Mouse (Mus musculus): Measurements from ENCODE around the gene Eci2. TPM values are rescaled to one million over a fixed set of nuclear protein-coding genes. Genes with fewer than 3 reads are reported as not detected.
"Not testable (repeated sequence)": the region's sequence is repeated elsewhere in the genome, so short reads cannot be mapped to it uniquely, and the experiment has no call there.

Gene Eci2
- 100 to 1,000 TPM; 262 to 265 TPM for total RNA-seq (2021)

DNA sequence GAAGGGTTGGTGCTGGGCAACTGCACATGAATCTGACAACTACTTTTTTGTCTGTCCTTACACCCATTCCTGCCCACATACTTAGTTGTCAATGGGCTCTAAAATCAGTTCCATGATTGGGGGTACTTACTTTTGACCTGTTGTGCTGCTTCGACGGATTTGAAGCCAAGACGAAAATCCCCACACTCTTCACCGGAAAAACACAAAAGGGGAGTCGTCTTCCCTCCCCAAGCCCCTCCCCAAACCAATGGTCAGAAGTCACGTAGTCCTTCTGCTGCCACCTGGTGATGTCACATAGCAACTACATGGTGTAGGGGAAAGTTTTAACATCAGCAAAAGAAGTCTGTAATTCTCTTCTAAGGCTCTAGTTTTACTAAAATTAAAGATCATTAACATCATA lies at the start of gene Eci2:
Gene Eci2 (minus strand): TSS at position 218 of the 400 bp plus-strand sequence.
- intact Hi-C loops (cut with DNase I): loop anchor here (2.0 kb wide), 1 partner anchor 54 kb away; no protein-coding TSS in a partner anchor
- DNase-seq (ENCODE audit: low spot score): no peak

DNA sequence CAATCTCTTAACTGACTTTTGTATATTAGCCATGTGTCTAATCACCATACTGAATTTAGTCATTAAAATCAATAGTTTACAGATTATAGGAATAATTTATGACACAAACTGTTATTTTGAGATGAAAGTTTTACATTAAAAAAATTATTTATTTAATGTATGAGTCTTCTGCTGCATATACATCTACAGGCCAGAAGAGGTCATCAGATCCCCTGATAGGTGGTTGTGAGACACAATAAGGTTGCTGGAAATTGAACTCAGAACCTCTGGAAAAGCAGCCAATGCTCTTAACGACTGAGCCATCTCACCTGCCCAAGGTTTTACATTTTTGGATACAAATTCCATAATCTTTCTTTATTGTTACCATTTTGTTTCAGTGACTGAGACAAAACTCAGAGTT lies 48.0 kb upstream of the Eci2 start:
- intact Hi-C loops (cut with DNase I): no loop called here
- DNase-seq (ENCODE audit: low spot score): no peak

DNA sequence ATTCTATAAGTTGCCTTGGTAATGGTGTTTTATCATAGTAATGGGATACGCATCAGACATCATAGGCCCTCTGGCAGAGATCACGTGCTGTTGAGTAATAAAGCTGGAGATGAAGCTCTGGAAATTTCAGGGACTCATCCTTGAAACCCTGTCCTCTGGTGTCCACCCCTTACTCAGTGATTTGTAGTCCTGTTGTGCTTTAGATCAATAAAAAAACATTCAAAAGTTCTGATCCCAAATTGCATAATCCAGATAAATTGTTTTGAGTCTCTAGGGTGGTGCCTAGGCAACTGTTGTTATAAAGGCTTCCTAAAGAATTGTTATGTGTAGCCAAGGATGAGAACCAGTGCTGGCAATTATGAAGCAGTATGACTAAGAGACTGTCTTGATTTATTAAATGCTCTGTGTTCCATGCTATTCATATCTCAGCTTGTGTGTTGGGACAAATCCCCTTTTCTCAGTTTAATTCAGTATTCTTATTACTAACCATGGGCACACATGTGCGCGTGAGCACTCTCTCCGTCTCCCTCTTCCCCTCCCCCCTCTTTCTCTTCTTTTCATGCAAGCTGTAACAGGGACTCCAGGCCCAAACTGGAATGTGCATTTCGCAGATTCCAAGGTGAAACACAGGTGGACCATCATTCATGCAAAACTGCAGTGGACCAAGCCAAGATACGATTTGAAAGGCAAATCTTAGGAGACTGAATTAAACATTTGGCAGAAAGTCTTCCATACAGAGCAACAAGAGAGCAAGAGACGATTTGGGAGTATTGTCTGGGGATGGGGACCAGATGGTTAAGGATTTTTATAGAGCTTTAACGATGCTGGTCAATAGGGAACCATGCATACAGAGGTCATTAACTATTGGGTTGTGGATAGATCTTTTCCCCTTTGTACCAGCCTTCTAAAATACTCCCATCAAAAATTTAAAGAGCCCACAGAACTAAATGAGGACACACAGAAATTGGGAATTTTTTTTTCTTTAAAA lies 43.9 kb upstream of the Eci2 start:
- intact Hi-C loops (cut with DNase I): no loop called here
- DNase-seq (ENCODE audit: low spot score): no peak

DNA sequence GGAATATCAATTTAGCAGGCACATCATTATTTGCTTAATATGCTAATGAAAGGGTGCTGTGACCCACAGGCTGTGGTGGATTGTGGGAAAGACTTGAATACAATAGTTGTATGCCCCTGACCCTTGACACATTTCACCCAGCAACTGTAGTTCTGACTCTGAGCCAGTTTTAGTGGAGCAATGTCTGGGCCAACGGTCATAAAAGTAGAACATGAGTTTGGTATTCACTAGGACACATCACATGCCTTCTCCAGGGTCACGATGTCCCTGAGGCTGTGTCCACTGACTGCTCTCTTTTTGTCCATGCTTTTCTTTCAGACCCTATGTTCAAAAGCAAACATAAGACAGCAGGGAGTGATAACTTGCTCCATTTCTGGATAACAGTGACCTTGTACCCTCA lies 40.2 kb upstream of the Eci2 start:
- no peak for DNase-seq (ENCODE audit: low spot score)
- intact Hi-C loops (cut with DNase I): no loop called here

DNA sequence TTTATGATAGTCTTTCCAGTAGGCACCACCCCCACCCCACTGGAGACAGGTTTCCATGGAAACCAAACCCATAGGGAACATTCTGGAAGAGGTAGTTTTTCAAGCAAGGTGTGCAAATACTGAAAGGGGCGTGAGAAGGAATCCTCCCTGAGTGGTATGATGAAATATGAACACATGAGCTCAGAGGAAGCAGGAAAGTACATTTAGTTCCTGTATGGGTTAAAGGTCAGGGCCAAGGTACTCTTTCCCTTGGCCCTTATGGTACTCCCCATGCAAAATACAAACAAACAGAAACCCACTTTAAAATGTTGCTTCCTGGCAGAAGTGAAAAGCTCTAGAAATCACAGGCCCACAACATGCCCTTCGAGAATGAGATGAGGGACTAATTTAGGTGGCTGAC lies 39.1 kb upstream of the Eci2 start:
- DNase-seq (ENCODE audit: low spot score): no peak
- intact Hi-C loops (cut with DNase I): no loop called here

DNA sequence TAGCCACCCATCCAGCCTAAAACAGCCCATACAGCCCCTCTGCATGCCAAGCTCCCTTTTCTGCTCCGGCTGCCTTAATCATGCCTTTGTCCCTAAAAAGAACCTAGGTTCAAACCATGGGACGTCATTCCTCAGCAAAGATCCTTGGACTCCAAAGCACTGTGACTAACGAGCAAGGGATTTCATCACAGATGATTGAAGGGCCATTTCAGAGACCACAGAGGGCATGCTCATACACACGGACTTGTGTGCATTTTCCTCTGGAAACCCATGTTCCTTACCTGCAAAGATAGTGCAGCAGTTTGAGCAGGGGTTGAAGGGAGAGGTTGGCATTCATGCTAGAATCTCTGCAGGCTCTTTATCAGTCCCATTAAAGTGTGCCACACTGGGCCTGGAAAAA lies 37.5 kb upstream of the Eci2 start:
- no peak for DNase-seq (ENCODE audit: low spot score)
- intact Hi-C loops (cut with DNase I): no loop called here

DNA sequence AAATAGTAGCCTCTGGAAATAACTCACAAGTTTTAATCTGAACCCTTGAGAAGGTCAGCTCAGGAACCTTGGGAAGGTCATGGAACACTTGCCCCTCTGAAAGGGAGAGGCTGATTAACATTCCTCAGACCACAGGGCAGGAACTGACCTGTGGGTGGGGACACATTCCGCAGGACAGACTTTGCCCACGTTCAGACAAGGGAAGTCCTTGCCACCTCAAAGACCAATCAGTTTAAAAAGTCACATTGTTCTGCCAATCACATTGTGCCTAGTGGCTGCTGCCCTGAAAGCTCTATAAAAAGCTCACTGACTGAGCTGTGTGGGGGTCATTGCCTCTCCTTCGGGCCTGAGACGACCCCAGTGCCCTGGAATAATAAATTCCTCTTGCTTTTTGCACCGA lies 31.2 kb upstream of the Eci2 start:
- intact Hi-C loops (cut with DNase I): no loop called here
- no peak for DNase-seq (ENCODE audit: low spot score)

DNA sequence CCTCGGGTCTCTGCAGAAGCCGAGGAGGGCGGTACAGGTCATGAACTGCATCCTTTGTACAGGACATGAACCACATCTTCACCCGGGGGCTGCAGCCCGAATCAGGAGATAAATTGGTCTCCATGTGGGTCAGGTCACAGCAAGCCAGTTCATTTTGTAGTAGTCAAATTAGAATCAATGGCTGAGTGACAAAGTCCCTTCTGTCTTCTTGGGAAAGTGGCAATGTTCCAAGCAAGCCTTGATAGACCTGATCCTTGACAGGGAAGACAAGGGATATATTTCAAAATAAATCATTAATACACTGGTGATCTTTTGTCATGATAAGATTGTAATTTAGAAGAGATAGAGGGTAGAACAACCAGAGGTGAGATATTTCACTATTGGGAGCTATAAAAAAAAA lies 9.6 kb upstream of the Eci2 start:
- DNase-seq (ENCODE audit: low spot score): no peak
- intact Hi-C loops (cut with DNase I): no loop called here

DNA sequence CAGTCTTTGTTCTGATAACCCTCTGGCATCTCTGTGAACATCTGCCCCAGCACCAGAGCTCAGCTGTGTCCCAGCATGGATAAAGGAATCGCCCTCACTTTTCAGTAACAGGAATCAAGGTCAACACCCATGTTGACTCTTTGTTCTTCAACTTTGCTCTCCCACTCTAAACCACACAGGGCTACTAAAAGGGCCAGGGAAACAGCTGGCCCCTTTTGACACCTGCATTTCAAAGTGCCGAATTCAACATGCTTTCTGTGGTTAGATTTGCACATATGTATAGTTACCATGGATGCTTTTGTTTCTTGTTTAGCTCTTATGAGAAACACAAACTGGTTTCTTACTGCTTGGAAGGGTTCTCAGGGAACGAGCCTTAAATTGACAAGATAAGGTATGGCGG lies 8.8 kb upstream of the Eci2 start:
- intact Hi-C loops (cut with DNase I): no loop called here
- DNase-seq (ENCODE audit: low spot score): no peak

DNA sequence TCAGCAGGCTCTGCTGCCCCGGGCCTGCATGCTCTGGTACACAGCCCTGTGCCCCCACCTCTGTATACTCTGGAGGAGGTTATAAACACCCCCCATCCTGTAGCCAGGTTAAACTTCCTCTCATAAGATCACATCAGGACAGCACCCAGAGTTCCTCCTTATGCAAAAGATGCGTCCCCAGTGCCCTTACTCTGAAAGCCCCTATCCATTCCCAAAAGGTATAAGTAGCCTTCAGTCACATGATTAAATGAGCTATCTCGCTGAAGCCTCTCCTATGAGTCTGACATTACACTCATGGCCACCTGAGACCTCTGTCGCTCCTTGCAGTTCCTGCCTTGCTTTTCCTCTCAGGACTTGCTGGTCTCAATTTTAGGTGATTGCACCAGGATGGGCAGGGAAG lies 6.7 kb upstream of the Eci2 start:
- intact Hi-C loops (cut with DNase I): loop anchor here (5.0 kb wide), 2 partner anchors 391 to 739 kb away; no protein-coding TSS in a partner anchor
- no peak for DNase-seq (ENCODE audit: low spot score)

DNA sequence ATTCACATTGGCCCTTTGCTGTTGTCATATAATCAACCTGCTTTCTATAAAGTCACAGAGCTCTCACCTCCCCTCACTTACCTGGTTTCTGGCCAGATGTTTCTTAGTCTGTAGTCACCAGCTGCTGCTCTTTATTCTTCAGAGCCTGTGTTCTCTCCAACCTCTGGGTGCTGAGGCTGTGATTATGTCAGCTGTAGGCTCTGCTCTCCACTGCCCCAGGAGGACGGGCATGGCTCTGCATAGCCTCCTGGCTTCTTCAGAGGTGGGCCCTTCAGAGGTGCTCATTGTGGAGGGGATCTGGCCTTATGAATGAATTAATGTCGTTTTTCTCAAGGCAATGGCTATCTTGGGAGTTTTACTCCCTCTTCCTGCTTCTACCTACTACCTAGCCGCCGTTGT lies 4.8 kb upstream of the Eci2 start:
- intact Hi-C loops (cut with DNase I): loop anchor here (2.0 to 5.0 kb wide), 3 partner anchors 389 to 915 kb away; no protein-coding TSS in a partner anchor
- DNase-seq (ENCODE audit: low spot score): no peak

DNA sequence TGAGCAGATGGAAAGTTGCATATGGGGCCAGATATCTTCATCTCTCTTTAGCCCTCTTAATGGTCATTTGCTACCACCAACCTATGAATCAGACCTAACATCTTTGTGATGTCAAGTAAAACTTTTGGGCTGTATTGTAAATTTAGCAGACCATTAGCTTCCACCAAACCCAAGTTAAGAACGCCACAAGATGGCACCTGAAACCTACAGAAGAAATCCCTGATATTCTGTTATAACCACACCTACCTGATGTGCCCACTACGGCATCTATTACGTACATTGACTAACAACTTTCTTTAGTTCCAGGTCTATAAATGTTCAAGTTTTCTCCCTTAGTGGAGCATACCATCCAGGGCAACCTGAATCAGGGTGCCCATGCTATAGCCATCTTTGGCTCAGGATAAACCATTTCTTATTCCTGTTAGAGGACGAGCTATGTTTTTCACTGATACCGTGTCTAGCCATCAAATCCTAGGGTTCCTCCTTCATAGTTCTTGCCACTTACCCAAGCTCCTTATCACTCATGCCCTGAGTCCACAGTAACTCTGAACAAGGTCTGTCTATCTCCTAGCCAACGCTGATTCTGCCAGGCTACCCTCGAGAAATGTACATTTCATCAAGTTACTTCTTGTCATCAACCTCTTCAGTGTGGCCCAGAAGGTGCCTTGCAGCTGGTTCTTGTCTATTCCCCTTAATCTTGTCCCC lies 4.2 kb upstream of the Eci2 start:
- intact Hi-C loops (cut with DNase I): loop anchor here (2.0 to 5.0 kb wide), 3 partner anchors 389 to 916 kb away; no protein-coding TSS in a partner anchor
- DNase-seq (ENCODE audit: low spot score): no peak

DNA sequence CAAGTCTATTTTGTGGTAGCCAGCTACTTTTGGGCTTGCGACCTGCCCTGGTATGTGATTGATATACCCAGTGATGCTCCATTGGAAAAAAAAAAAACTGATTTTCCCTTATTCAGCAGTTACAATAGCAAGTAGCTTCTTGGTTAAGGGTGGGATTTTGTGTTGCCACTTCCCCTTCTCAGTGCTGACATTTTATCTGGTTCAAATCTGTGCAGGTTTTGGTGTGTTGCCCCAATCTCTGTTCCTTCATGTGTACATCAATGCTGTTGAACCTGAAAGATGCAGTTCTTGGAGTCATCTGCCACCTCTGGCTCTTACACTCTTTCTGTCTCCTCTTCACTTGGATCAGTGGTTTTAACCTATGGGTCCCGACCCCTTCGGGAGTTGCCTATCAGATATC lies 1.5 kb upstream of the Eci2 start:
- intact Hi-C loops (cut with DNase I): no loop called here
- DNase-seq (ENCODE audit: low spot score): no peak

DNA sequence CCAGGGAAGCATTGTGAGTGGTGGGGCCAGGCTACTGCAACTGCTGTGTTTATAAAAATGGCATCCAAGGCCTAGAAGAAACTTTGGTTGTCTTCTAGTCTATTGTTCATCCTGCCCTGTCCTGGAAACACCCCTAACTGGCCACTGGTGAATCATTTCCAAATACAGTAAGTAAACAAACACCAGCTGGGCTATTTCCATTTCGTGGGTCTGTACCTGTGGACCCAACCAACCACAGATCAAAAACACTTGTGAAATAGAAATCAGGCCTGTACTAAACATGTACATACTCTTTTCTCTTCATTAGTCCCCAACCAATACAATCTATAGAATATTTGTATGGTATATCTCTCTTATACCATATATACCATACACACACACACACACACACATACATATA lies 3.5 kb downstream of the Eci2 start:
- DNase-seq (ENCODE audit: low spot score); intact Hi-C loops (cut with DNase I): not testable (repeated sequence)

DNA sequence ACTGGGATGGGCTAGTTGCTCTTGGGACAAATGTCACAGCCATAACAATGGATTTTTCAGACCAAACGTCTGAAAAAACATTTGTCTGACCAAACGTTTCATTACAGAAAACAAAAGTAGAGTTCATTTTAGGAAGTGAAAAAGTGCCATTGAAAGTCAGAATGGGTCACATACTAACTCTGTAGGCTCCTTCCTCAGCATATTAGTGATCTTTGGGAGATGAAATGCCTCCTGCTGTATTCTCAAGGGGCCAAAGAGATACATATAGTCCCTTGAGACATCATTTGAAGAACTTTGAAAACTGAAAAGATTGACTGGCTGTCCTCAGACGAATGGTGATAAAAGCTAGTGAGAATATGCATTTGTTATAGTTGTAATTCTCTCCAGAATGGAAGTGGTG lies 6.5 kb downstream of the Eci2 start:
- intact Hi-C loops (cut with DNase I): no loop called here
- DNase-seq (ENCODE audit: low spot score): no peak

DNA sequence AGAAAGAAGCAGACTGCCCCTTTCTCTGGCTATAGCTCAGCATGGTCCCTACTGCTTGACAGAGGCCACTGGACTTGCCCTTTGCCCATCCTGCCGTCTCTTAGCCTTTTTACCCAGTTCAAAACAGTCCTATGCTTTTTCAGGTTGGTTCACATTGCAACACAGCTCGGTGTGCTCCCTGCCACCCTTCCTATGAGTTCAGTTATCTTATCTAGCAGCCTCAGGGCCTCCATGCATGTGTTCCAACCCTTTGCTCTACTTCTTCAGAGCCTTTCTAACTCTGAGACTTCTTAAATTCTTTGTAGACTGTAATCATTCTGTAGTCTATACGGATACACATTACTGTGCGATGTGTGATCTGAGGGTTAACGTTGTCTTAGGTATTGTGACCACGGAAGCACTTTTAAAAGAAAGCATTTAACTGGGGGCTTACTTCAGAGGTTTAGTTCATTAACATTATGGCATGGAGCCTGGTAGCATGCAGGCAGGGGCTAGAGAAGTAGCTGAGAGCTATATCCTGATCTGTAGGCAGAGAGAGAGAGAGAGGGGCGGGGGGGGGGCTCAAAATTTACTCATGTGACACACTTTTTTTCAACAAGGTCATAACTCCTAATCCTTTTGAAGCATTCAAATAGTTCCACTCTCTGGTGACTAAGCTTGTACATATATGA lies 7.9 kb downstream of the Eci2 start:
- intact Hi-C loops (cut with DNase I): no loop called here
- no peak for DNase-seq (ENCODE audit: low spot score)

DNA sequence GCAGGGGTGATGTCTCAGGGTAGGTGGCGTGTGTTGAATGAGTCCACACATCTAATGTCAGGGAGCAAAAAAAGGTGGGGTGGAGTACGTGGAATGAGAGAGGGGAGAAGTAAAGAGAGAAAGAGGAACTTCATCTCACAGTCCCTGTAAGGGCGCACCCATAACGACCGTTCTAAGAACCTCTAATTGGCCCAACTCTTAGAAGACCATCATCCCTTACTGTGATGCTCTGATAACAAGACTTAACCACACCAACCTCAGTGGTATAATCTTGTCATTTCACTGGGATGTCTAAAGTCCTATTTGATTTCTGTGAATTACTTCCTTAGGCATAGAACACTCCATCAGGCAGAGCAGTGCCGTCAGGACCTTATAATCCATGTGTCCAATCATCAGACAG lies 9.5 kb downstream of the Eci2 start:
- DNase-seq (ENCODE audit: low spot score): no peak
- intact Hi-C loops (cut with DNase I): no loop called here

DNA sequence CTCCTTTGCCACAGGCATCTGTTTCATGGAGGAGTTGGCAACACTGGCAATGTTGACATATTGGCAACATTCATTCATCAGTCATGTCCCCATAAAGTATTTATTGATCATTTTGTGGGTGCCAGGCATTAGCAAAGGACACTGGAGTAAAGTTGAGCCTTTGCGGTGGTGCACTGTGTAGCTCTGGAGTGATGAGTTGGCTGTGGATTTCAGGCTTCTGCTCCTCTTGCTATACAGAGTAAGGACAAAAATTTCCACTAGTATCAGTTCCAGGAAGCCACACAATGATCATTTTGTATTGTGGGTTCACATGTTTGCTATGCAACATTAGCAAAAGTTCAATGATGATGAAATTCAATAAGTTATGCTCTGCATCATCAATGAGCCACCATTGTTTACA lies 10.8 kb downstream of the Eci2 start:
- DNase-seq (ENCODE audit: low spot score): no peak
- intact Hi-C loops (cut with DNase I): no loop called here

DNA sequence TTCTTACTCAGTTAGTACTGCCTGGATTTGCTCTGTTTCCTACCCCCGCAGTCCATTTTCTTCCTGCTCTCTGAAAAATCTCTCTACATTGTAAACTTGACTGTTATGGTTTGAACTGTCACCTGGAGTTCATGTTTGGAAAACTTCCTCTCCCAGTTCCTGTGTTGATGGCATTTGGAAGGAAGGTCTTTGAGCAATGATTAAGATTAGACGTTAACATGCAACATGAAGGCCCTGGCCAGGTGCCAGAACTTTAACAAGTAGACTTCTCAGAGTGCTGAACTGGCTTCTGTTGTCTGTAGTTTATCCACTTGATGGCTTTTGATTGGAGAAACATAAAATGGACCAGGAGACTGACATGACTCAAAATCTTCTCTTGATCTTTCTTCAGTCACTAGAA lies 31.0 kb downstream of the Eci2 start:
- no peak for DNase-seq (ENCODE audit: low spot score)
- intact Hi-C loops (cut with DNase I): loop anchor here (10.0 kb wide), 1 partner anchor 121 kb away; the partner anchor contains the start of gene Prpf4b

Measured in heart, postnatal 25 days (tissue).